Mouse (Mus musculus) neural tube, embryonic 11.5 days (tissue): ENCODE data around the gene Olfr96. TPM values are rescaled to one million over a fixed set of nuclear protein-coding genes. Genes with fewer than 3 reads are reported as not detected.

Experiments used
- ATAC-seq: fragments of 200-750 bp; cut with Nextera tagmentation; 2 replicates; pipeline ENCODE4 v1.8.0; 2017; ENCODE audit warnings: moderate number of reproducible peaks, mild to moderate bottlenecking, moderate TSS enrichment, moderate library complexity; ENCODE audit not compliant: insufficient read depth, low FRiP score, low TSS enrichment
- DNase-seq: peaks from one replicate; pipeline ENCODE4 v3.0.0-alpha.2; 2015; ENCODE audit warnings: low spot score
- H3K27ac ChIP-seq: fragments of 300-500 bp; sonication (generic); 2 replicates; pipeline ENCODE4 v1.5.1; 2014; ENCODE audit warnings: low read depth, mild to moderate bottlenecking, low read length
- H3K27me3 ChIP-seq: fragments of 300-500 bp; sonication (generic); 2 replicates; pipeline ENCODE4 v1.6.1; 2014; ENCODE audit warnings: mild to moderate bottlenecking, low read length, mixed read lengths; ENCODE audit not compliant: control insufficient read depth, insufficient read depth
- H3K36me3 ChIP-seq: fragments of 300-500 bp; sonication (generic); 2 replicates; pipeline ENCODE4 v1.6.1; 2014; ENCODE audit warnings: mild to moderate bottlenecking, low read length, moderate library complexity, mixed read lengths; ENCODE audit not compliant: control insufficient read depth, insufficient read depth
- H3K4me1 ChIP-seq: fragments of 300-500 bp; sonication (generic); 2 replicates; pipeline ENCODE4 v1.6.1; 2014; ENCODE audit warnings: low read length, mixed read lengths; ENCODE audit not compliant: control insufficient read depth, insufficient read depth
- H3K4me2 ChIP-seq: fragments of 300-500 bp; sonication (generic); 2 replicates; pipeline ENCODE4 v1.6.1; 2014; ENCODE audit warnings: low read depth, mild to moderate bottlenecking, moderate library complexity
- H3K4me3 ChIP-seq: fragments of 300-500 bp; sonication (generic); 2 replicates; pipeline ENCODE4 v1.5.1; 2014; ENCODE audit warnings: low read depth, low read length
- H3K9ac ChIP-seq: fragments of 300-500 bp; sonication (generic); 2 replicates; pipeline ENCODE4 v1.6.1; 2014; ENCODE audit warnings: mild to moderate bottlenecking, low read length
- H3K9me3 ChIP-seq: fragments of 300-500 bp; sonication (generic); 2 replicates; pipeline ENCODE4 v1.6.1; 2016; ENCODE audit warnings: low read length; ENCODE audit not compliant: control insufficient read depth
- WGBS: fragments of 180-500 bp; shearing (Covaris S2); extraction: QIAGEN DNeasy Blood & Tissue Kit; methylation state at CpG from one replicate; pipeline ENCODE4 v1.1.7; 2014; 5-methylcytosine and 5-hydroxymethylcytosine counted together
- polyA plus RNA-seq: library from polyadenylated mRNA; unstranded; fragments of >200 nt; fragmentation: Nextera tagmentation; extraction: Ambion mirVana; gene quantifications from 2 replicates; pipeline ENCODE4 v1.2.1, GENCODE M21; 2014

Olfr96 gene
- polyA plus RNA-seq, 1 experiment from 2014 or later: not detected

GRCm38 (mm10) chr17:37246715-37247114 is 26.8 kb downstream of the Olfr96 start:
- Histone ChIP-seq H3K9me3 (no peaks in the 10 kb centered on the region), H3K36me3 (no peaks in the 10 kb centered on the region), H3K4me1 (no peaks in the 10 kb centered on the region), H3K27me3 (no peaks in the 10 kb centered on the region), H3K27ac (no peak overlapping the region), H3K9ac (no peak overlapping the region), H3K4me3 (no peak overlapping the region), H3K4me2 (no peak overlapping the region)
- DNase-seq (no peak), ATAC-seq (no peak)
- WGBS: 36% methylated on average over 5 of the region's 5 CpGs

GRCm38 (mm10) chr17:37249460-37249859 is 29.5 kb downstream of the Olfr96 start:
- Histone ChIP-seq H3K4me2 (no peak overlapping the region), H3K9ac (no peak overlapping the region), H3K9me3 (no peaks in the 10 kb centered on the region), H3K4me1 (no peaks in the 10 kb centered on the region), H3K27me3 (no peaks in the 10 kb centered on the region), H3K27ac (no peak overlapping the region), H3K4me3 (no peak overlapping the region), H3K36me3 (no peaks in the 10 kb centered on the region)
- no peak for ATAC-seq
- no peak for DNase-seq

GRCm38 (mm10) chr17:37250544-37250943 is 30.6 kb downstream of the Olfr96 start:
- no peaks in the 10 kb centered on the region for H3K4me1 ChIP-seq
- H3K4me2 ChIP-seq: no peak overlapping the region
- 7% methylated on average over 1 of the region's 1 CpGs for WGBS
- H3K36me3 ChIP-seq: no peaks in the 10 kb centered on the region
- ATAC-seq (no peak), DNase-seq (no peak)
- H3K4me3 ChIP-seq: no peak overlapping the region
- H3K27me3 ChIP-seq: no peaks in the 10 kb centered on the region
- H3K9ac ChIP-seq: no peak overlapping the region
- no peaks in the 10 kb centered on the region for H3K9me3 ChIP-seq
- no peak overlapping the region for H3K27ac ChIP-seq

GRCm38 (mm10) chr17:37263626-37264025 is 43.7 kb downstream of the Olfr96 start, which contains the start of gene Olfr98:
Gene Olfr98 (minus strand): TSS chr17:37263749.
- H3K27me3 ChIP-seq: no peaks in the 10 kb centered on the region
- DNase-seq (no peak), ATAC-seq (no peak)
- no peak within 1 kb of the TSS for H3K9ac ChIP-seq
- no peaks in the 10 kb centered on the region for H3K9me3 ChIP-seq
- H3K4me1 ChIP-seq: no peaks in the 10 kb centered on the region
- 83% methylated on average over 1 of the region's 1 CpGs for WGBS
- H3K4me3 ChIP-seq: no peak within 1 kb of the TSS
- H3K36me3 ChIP-seq: no peaks in the 10 kb centered on the region
- H3K4me2 ChIP-seq: no peak within 1 kb of the TSS
- H3K27ac ChIP-seq: no peak within 1 kb of the TSS

GRCm38 (mm10) chr17:37270058-37270701 is 50.2 kb downstream of the Olfr96 start, which contains the start of gene H2-M3:
Gene H2-M3 (plus strand): TSS chr17:37270220.
- H3K4me2 ChIP-seq: peak within 1 kb of the TSS; percentile 85
- no peaks in the 10 kb centered on the region for H3K36me3 ChIP-seq
- H3K27me3 ChIP-seq: no peaks in the 10 kb centered on the region
- no peaks in the 10 kb centered on the region for H3K9me3 ChIP-seq
- DNase-seq (peak; percentile 85), ATAC-seq (peak; percentile 99)
- H3K4me3 ChIP-seq: peak within 1 kb of the TSS; percentile 42
- no peaks in the 10 kb centered on the region for H3K4me1 ChIP-seq
- peak within 1 kb of the TSS; percentile 35 for H3K9ac ChIP-seq
- no peak within 1 kb of the TSS for H3K27ac ChIP-seq
- 5% methylated on average over 26 of the region's 26 CpGs for WGBS

- Histone ChIP-seq H3K9ac (0 out of 2 replicates have a peak overlapping the region, but pooled peaks have one; percentile 35), H3K36me3 (no peaks in the 10 kb centered on the region), H3K9me3 (no peaks in the 10 kb centered on the region), H3K27ac (no peak overlapping the region), H3K4me3 (peak overlapping the region; percentile 42; the same call in 1 of the 2 replicates), H3K4me2 (peak overlapping the region; percentile 85), H3K4me1 (no peaks in the 10 kb centered on the region), H3K27me3 (no peaks in the 10 kb centered on the region)
- 63% methylated on average over 8 of the region's 8 CpGs for WGBS
- peak; percentile 27; the same call in 1 of the 2 replicates for ATAC-seq
- no peak for DNase-seq
Measured at GRCm38 (mm10) chr17:37270702-37271092, 50.8 kb downstream of the Olfr96 start.

GRCm38 (mm10) chr17:37275626-37276248 is 55.8 kb downstream of the Olfr96 start:
- Histone ChIP-seq H3K27ac (no peak overlapping the region), H3K4me3 (no peak overlapping the region), H3K36me3 (no peaks in the 10 kb centered on the region), H3K4me1 (no peaks in the 10 kb centered on the region), H3K4me2 (no peak overlapping the region), H3K9me3 (no peaks in the 10 kb centered on the region), H3K9ac (no peak overlapping the region), H3K27me3 (no peaks in the 10 kb centered on the region)
- WGBS: 83% methylated on average over 2 of the region's 2 CpGs
- ATAC-seq (no peak), DNase-seq (no peak)
